Mouse (Mus musculus): ENCODE results near the gene Ptprz1. TPM values are rescaled to one million over a fixed set of nuclear protein-coding genes. Genes with fewer than 3 reads are reported as not detected.

Ptprz1 gene
- polyA plus RNA-seq, 1 experiment: not detected

- Histone ChIP-seq H3K4me3 (ENCODE audit: insufficient read depth, poor library complexity, severe bottlenecking) (no peak overlapping the region), H3K36me3 (ENCODE audit: control insufficient read depth, insufficient read depth) (no peaks in the 10 kb centered on the region), H3K79me2 (ENCODE audit: control insufficient read depth, insufficient read depth) (no peaks in the 10 kb centered on the region), H3K27me3 (ENCODE audit: control insufficient read depth, insufficient read depth, insufficient read length) (no peaks in the 10 kb centered on the region), H3K79me3 (ENCODE audit: low read depth) (no peaks in the 10 kb centered on the region), H3ac (ENCODE audit: control insufficient read depth, insufficient read length, low read depth) (no peak overlapping the region)
- TF ChIP-seq CEBPB (IDR thresholded peaks at IDR 0.05; ENCODE audit: low read depth): no peak
- no peak for TF ChIP-seq USF1 (IDR thresholded peaks at IDR 0.05; ENCODE audit: low read depth)
- no peak for TF ChIP-seq CTCF (IDR thresholded peaks at IDR 0.05; ENCODE audit: control insufficient read depth, insufficient read depth, insufficient read length)
- TF ChIP-seq MYOD1 (IDR thresholded peaks at IDR 0.05; ENCODE audit: control insufficient read depth, insufficient read length, low read depth): no peak
- TF ChIP-seq MYOG (IDR thresholded peaks at IDR 0.05; ENCODE audit: control insufficient read depth, extremely low read depth, insufficient read length): no peak
- no peak for TF ChIP-seq MAX (IDR thresholded peaks at IDR 0.05)
- TF ChIP-seq FOSL1 (IDR thresholded peaks at IDR 0.05; ENCODE audit: insufficient read depth, low read length, poor library complexity, severe bottlenecking): no peak
These were observed 34.6 kb downstream of the Ptprz1 start for GRCm38 (mm10) chr6:22909908-22910260.

GRCm38 (mm10) chr6:22922880-22923279, 47.6 kb downstream of the Ptprz1 start:
- Histone ChIP-seq H3K79me3 (ENCODE audit: low read depth) (no peaks in the 10 kb centered on the region), H3K4me3 (ENCODE audit: insufficient read depth, poor library complexity, severe bottlenecking) (no peak overlapping the region), H3K79me2 (ENCODE audit: control insufficient read depth, insufficient read depth) (no peaks in the 10 kb centered on the region), H3K27me3 (ENCODE audit: control insufficient read depth, insufficient read depth, insufficient read length) (no peaks in the 10 kb centered on the region), H3ac (ENCODE audit: control insufficient read depth, insufficient read length, low read depth) (no peak overlapping the region), H3K36me3 (ENCODE audit: control insufficient read depth, insufficient read depth) (no peaks in the 10 kb centered on the region)
- TF ChIP-seq FOSL1 (IDR thresholded peaks at IDR 0.05; ENCODE audit: insufficient read depth, low read length, poor library complexity, severe bottlenecking) (no peak), CTCF (IDR thresholded peaks at IDR 0.05; ENCODE audit: control insufficient read depth, insufficient read depth, insufficient read length) (no peak), CEBPB (IDR thresholded peaks at IDR 0.05; ENCODE audit: low read depth) (no peak), MYOD1 (IDR thresholded peaks at IDR 0.05; ENCODE audit: control insufficient read depth, insufficient read length, low read depth) (no peak), MAX (IDR thresholded peaks at IDR 0.05) (no peak), USF1 (IDR thresholded peaks at IDR 0.05; ENCODE audit: low read depth) (no peak)

GRCm38 (mm10) chr6:22932768-22933265, 57.5 kb downstream of the Ptprz1 start:
- Histone ChIP-seq H3ac (ENCODE audit: control insufficient read depth, insufficient read length, low read depth) (no peak overlapping the region), H3K27me3 (ENCODE audit: control insufficient read depth, insufficient read depth, insufficient read length) (no peaks in the 10 kb centered on the region), H3K36me3 (ENCODE audit: control insufficient read depth, insufficient read depth) (no peaks in the 10 kb centered on the region), H3K79me2 (ENCODE audit: control insufficient read depth, insufficient read depth) (no peaks in the 10 kb centered on the region), H3K79me3 (ENCODE audit: low read depth) (no peaks in the 10 kb centered on the region), H3K4me3 (ENCODE audit: insufficient read depth, poor library complexity, severe bottlenecking) (no peak overlapping the region)
- TF ChIP-seq FOSL1 (IDR thresholded peaks at IDR 0.05; ENCODE audit: insufficient read depth, low read length, poor library complexity, severe bottlenecking): no peak
- TF ChIP-seq CEBPB (IDR thresholded peaks at IDR 0.05; ENCODE audit: low read depth): no peak
- no peak for TF ChIP-seq MYOG (IDR thresholded peaks at IDR 0.05; ENCODE audit: control insufficient read depth, extremely low read depth, insufficient read length)
- no peak for TF ChIP-seq USF1 (IDR thresholded peaks at IDR 0.05; ENCODE audit: low read depth)
- no peak for TF ChIP-seq CTCF (IDR thresholded peaks at IDR 0.05; ENCODE audit: control insufficient read depth, insufficient read depth, insufficient read length)
- TF ChIP-seq MYOD1 (IDR thresholded peaks at IDR 0.05; ENCODE audit: control insufficient read depth, insufficient read length, low read depth): no peak
- no peak for TF ChIP-seq MAX (IDR thresholded peaks at IDR 0.05)

- Histone ChIP-seq H3ac (ENCODE audit: control insufficient read depth, insufficient read length, low read depth) (no peak overlapping the region), H3K79me3 (ENCODE audit: low read depth) (no peaks in the 10 kb centered on the region), H3K79me2 (ENCODE audit: control insufficient read depth, insufficient read depth) (no peaks in the 10 kb centered on the region), H3K36me3 (ENCODE audit: control insufficient read depth, insufficient read depth) (no peaks in the 10 kb centered on the region), H3K27me3 (ENCODE audit: control insufficient read depth, insufficient read depth, insufficient read length) (no peaks in the 10 kb centered on the region), H3K4me3 (ENCODE audit: insufficient read depth, poor library complexity, severe bottlenecking) (no peak overlapping the region)
- no peak for TF ChIP-seq CTCF (IDR thresholded peaks at IDR 0.05; ENCODE audit: control insufficient read depth, insufficient read depth, insufficient read length)
- no peak for TF ChIP-seq CEBPB (IDR thresholded peaks at IDR 0.05; ENCODE audit: low read depth)
- TF ChIP-seq MAX (IDR thresholded peaks at IDR 0.05): no peak
- no peak for TF ChIP-seq USF1 (IDR thresholded peaks at IDR 0.05; ENCODE audit: low read depth)
- TF ChIP-seq FOSL1 (IDR thresholded peaks at IDR 0.05; ENCODE audit: insufficient read depth, low read length, poor library complexity, severe bottlenecking): no peak
- no peak for TF ChIP-seq MYOD1 (IDR thresholded peaks at IDR 0.05; ENCODE audit: control insufficient read depth, insufficient read length, low read depth)
- TF ChIP-seq MYOG (IDR thresholded peaks at IDR 0.05; ENCODE audit: control insufficient read depth, extremely low read depth, insufficient read length): no peak
These were observed 61.8 kb downstream of the Ptprz1 start for GRCm38 (mm10) chr6:22937126-22937525.

- TF ChIP-seq MYOD1 (IDR thresholded peaks at IDR 0.05; ENCODE audit: control insufficient read depth, insufficient read length, low read depth): no peak
- no peak for TF ChIP-seq CEBPB (IDR thresholded peaks at IDR 0.05; ENCODE audit: low read depth)
- Histone ChIP-seq H3ac (ENCODE audit: control insufficient read depth, insufficient read length, low read depth) (no peak overlapping the region), H3K27me3 (ENCODE audit: control insufficient read depth, insufficient read depth, insufficient read length) (no peaks in the 10 kb centered on the region), H3K4me3 (ENCODE audit: insufficient read depth, poor library complexity, severe bottlenecking) (no peak overlapping the region), H3K79me3 (ENCODE audit: low read depth) (no peaks in the 10 kb centered on the region), H3K79me2 (ENCODE audit: control insufficient read depth, insufficient read depth) (no peaks in the 10 kb centered on the region), H3K36me3 (ENCODE audit: control insufficient read depth, insufficient read depth) (no peaks in the 10 kb centered on the region)
These were observed 62.2 kb downstream of the Ptprz1 start for GRCm38 (mm10) chr6:22937526-22937925.

GRCm38 (mm10) chr6:22944191-22944590, 68.9 kb downstream of the Ptprz1 start:
- no peaks in the 10 kb centered on the region for H3K36me3 ChIP-seq (ENCODE audit: control insufficient read depth, insufficient read depth)
- no peaks in the 10 kb centered on the region for H3K27me3 ChIP-seq (ENCODE audit: control insufficient read depth, insufficient read depth, insufficient read length)
- H3K79me2 ChIP-seq (ENCODE audit: control insufficient read depth, insufficient read depth): no peaks in the 10 kb centered on the region
- TF ChIP-seq MYOD1 (IDR thresholded peaks at IDR 0.05; ENCODE audit: control insufficient read depth, insufficient read length, low read depth): no peak
- no peak for TF ChIP-seq USF1 (IDR thresholded peaks at IDR 0.05; ENCODE audit: low read depth)
- TF ChIP-seq CEBPB (IDR thresholded peaks at IDR 0.05; ENCODE audit: low read depth): no peak
- no peak for TF ChIP-seq FOSL1 (IDR thresholded peaks at IDR 0.05; ENCODE audit: insufficient read depth, low read length, poor library complexity, severe bottlenecking)
- no peak for TF ChIP-seq MAX (IDR thresholded peaks at IDR 0.05)
- no peak for TF ChIP-seq CTCF (IDR thresholded peaks at IDR 0.05; ENCODE audit: control insufficient read depth, insufficient read depth, insufficient read length)
- TF ChIP-seq MYOG (IDR thresholded peaks at IDR 0.05; ENCODE audit: control insufficient read depth, extremely low read depth, insufficient read length): no peak
- no peaks in the 10 kb centered on the region for H3K79me3 ChIP-seq (ENCODE audit: low read depth)
- H3ac ChIP-seq (ENCODE audit: control insufficient read depth, insufficient read length, low read depth): no peak overlapping the region
- H3K4me3 ChIP-seq (ENCODE audit: insufficient read depth, poor library complexity, severe bottlenecking): no peak overlapping the region

All from C2C12 (cell line).